Mouse (Mus musculus): ENCODE data around the gene Ttc7b.

DNA sequence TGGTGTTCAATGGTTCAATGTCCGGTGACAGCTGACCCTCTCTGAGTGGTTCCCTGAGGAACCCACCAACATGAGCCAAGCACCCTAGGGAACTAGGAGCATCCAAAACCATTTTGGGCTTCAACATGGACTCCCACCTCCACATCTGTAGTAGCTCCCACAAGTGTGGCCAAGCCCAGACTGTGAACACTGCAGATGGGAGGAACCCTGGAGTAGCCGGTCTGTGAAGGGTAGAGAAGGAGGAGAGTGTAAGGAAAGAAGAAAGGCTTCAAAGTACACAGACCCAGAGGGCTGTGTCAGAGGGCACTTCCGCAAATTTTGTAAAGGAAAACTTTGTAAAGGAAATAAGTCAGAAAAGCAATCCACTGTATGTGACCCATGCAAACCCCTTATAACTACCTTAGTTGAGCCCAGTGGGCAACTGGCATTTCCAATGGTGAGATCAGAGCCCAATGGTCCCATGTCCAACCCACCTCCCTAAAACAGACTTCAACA is 75.9 kb downstream of the Ttc7b start:
- TF ChIP-seq CTCF (IDR thresholded peaks at IDR 0.05; ENCODE audit: borderline replicate concordance, extremely low read depth, insufficient read depth, insufficient read length), result no peak
- no peak for TF ChIP-seq POLR2A (IDR thresholded peaks at IDR 0.05; ENCODE audit: borderline replicate concordance, extremely low read depth, insufficient read depth, insufficient read length, poor library complexity, severe bottlenecking)

Data from brain, embryonic 14.5 days (tissue).